Mouse (Mus musculus) B cell, adult (primary cell): ENCODE data around the gene 2900011O08Rik. TPM values are rescaled to one million over a fixed set of nuclear protein-coding genes. Genes with fewer than 3 reads are reported as not detected.

ENCODE experiments used
- total RNA-seq: library from RNA; stranded (reverse); gene quantifications from 4 replicates; pipeline ENCODE4 v1.2.4, GENCODE M21; 2023; ENCODE audit not compliant: inconsistent age

Gene 2900011O08Rik
- total RNA-seq: not detected in 4 replicates

GRCm38 (mm10) chr16:13986574-13987478 lies at the start of gene 2900011O08Rik, which contains the start of gene Ifitm7:
Gene 2900011O08Rik, plus strand, starts transcription at chr16:13986604.
Gene Ifitm7, minus strand, starts transcription at chr16:13986888.

Other genes starting within 250 kb of the 2900011O08Rik start
- gene Rrn3, start 205.9 kb upstream of the 2900011O08Rik start, total RNA-seq: 37.3 to 40.3 TPM (median 39.2 TPM) in 4 replicates
- 166 to 185 TPM (median 173 TPM) in 4 replicates for gene Ntan1, start 167.8 kb upstream of the 2900011O08Rik start, total RNA-seq
- gene Pdxdc1, start 83.5 kb upstream of the 2900011O08Rik start, total RNA-seq: 65.4 to 77.9 TPM (median 72.5 TPM) in 4 replicates
- 1.0 to 1.6 TPM (median 1.4 TPM) in 4 replicates for gene Mpv17l, start 83.4 kb upstream of the 2900011O08Rik start, total RNA-seq
- not detected in 4 replicates for gene Ifitm7, start 284 bp downstream of the 2900011O08Rik start, total RNA-seq
- gene Nde1, start 176.7 kb downstream of the 2900011O08Rik start, total RNA-seq: 37.0 to 49.3 TPM (median 43.7 TPM) in 4 replicates
- 66.2 to 71.7 TPM (median 69.6 TPM) in 4 replicates for gene Marf1, start 176.7 kb downstream of the 2900011O08Rik start, total RNA-seq